ENCODE assay signal across 8 mouse cellular contexts in the genomic region with DNA sequence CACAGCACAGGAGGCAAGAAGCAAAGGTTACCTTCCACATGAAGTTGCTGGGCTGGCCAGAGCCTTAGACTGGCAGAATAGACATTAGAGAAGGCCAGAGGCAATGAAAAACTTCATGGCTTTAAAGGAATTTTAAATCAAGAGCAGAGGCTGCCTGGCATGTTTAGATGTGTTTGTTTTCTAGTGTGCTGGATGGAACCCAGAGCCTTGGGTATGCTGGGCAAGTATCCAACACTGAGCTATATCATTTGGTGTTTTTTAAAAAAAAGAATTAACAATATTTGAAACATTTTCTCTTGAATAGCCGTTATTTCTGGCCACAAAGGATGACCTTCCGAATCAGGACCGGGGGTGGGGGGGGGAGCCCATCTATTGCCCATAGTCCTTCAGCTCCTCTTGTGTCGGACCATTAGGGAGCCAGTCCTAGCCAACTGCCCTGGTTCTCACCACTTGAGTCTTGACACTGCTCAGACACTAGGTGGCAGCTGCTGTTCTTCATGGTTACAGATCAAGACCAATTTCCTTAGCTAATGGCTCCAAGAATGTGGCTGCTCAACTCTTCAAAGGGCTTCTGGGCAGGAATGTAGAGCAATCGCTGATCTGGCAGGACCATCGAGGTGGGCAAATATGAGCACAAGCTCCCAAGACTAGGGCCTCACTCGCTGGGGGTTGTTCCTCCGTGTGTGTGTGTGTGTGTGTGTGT. TPM values are rescaled to one million over a fixed set of nuclear protein-coding genes. Genes with fewer than 3 reads are reported as not detected.
DNase-seq lines count a peak whose midpoint lies in the region; ATAC-seq and TF ChIP-seq lines count a peak whose summit lies in the region.

No protein-coding gene starts in this region.

- no peak overlapping the region for H3K9ac ChIP-seq in hindbrain, embryonic 12.5 days
- 0 out of 2 replicates have a peak overlapping the region, but pooled peaks have one; percentile 43 for H3K9ac ChIP-seq in ES-E14 (ENCODE audit: insufficient read depth, low read depth, low read length, poor library complexity, severe bottlenecking)
- no peak overlapping the region for H3K9ac ChIP-seq in heart, embryonic 16.5 days (ENCODE audit: low read length)

- peak; percentile 40 for DNase-seq in hindbrain, embryonic 10.5 days (ENCODE audit: low spot score)
- peak; percentile 49 for DNase-seq in ES-E14 (ENCODE audit: low read depth, low spot score)
- peak; percentile 81 for DNase-seq in embryo, embryonic 10 days (ENCODE audit: low spot score)
- peak; percentile 71 to 74 for DNase-seq in kidney, postnatal 36 days
- DNase-seq in lung, postnatal 25 days (ENCODE audit: low spot score) = peak; percentile 69
- peak; percentile 64 for DNase-seq in testis, postnatal 10 days (ENCODE audit: low spot score)

- no peaks in the 10 kb centered on the region for H3K27me3 ChIP-seq in hindbrain, embryonic 10.5 days (ENCODE audit: insufficient read depth, poor library complexity, severe bottlenecking)
- no peaks in the 10 kb centered on the region for H3K27me3 ChIP-seq in hindbrain, embryonic 12.5 days
- H3K27me3 ChIP-seq in heart, embryonic 16.5 days (ENCODE audit: control insufficient read depth, insufficient read depth, low read length) = no peaks in the 10 kb centered on the region

- no peak for ATAC-seq in hindbrain, embryonic 12.5 days (ENCODE audit: low FRiP score)
- ATAC-seq in heart, embryonic 16.5 days (replicated peaks; ENCODE audit: extremely low read depth, insufficient read depth, low FRiP score) = peak; percentile 47; the same call in 1 of the 2 replicates

- no peak overlapping the region for H3K4me2 ChIP-seq in hindbrain, embryonic 12.5 days (replicated peaks)
- H3K4me2 ChIP-seq in heart, embryonic 16.5 days (ENCODE audit: low read depth, low read length) = no peak overlapping the region

- H3K9me3 ChIP-seq in hindbrain, embryonic 10.5 days = no peaks in the 10 kb centered on the region
- no peaks in the 10 kb centered on the region for H3K9me3 ChIP-seq in hindbrain, embryonic 12.5 days (replicated peaks)
- H3K9me3 ChIP-seq in ES-E14 (ENCODE audit: control insufficient read depth, insufficient read depth, low read depth, low read length) = no peaks in the 10 kb centered on the region
- H3K9me3 ChIP-seq in heart, embryonic 16.5 days (replicated peaks; ENCODE audit: control insufficient read depth, low read length) = no peaks in the 10 kb centered on the region

- 61% methylated on average over 8 of the region's 8 CpGs for WGBS in hindbrain, embryonic 10.5 days
- 50% methylated on average over 8 of the region's 8 CpGs for WGBS in hindbrain, embryonic 12.5 days
- 40% methylated on average over 8 of the region's 8 CpGs for WGBS in heart, embryonic 16.5 days

- no peak overlapping the region for H3K4me3 ChIP-seq in hindbrain, embryonic 10.5 days
- no peak overlapping the region for H3K4me3 ChIP-seq in hindbrain, embryonic 12.5 days
- H3K4me3 ChIP-seq in ES-E14 (ENCODE audit: insufficient read depth in 1 of 2, low read depth in 1 of 2, low read length in 2 of 2, poor library complexity in 1 of 2, severe bottlenecking in 1 of 2) = no peak overlapping the region
- H3K4me3 ChIP-seq in heart, embryonic 16.5 days (ENCODE audit: low read length) = no peak overlapping the region

- H3K36me3 ChIP-seq in hindbrain, embryonic 10.5 days = peaks cover 40% of the 10 kb centered on the region
- H3K36me3 ChIP-seq in hindbrain, embryonic 12.5 days = peaks cover 26% of the 10 kb centered on the region
- peaks cover 3% of the 10 kb centered on the region; the same call in 1 of the 2 replicates for H3K36me3 ChIP-seq in ES-E14 (ENCODE audit: control insufficient read depth, insufficient read depth, low read length, poor library complexity, severe bottlenecking)
- peaks cover 21% of the 10 kb centered on the region for H3K36me3 ChIP-seq in heart, embryonic 16.5 days (ENCODE audit: control insufficient read depth, insufficient read depth)

- H3K27ac ChIP-seq in hindbrain, embryonic 10.5 days = no peak overlapping the region
- H3K27ac ChIP-seq in hindbrain, embryonic 12.5 days = no peak overlapping the region
- no peak overlapping the region for H3K27ac ChIP-seq in ES-E14 (ENCODE audit: insufficient read depth, low read depth, low read length, poor library complexity, severe bottlenecking)
- H3K27ac ChIP-seq in heart, embryonic 16.5 days (ENCODE audit: low read length) = no peak overlapping the region

- in situ Hi-C loops in ES-E14 (cut with MboI; ENCODE audit: low sequenced_read_pairs in 2 of 2, unreplicated experiment in 2 of 2) = no loop called here

- H3K4me1 ChIP-seq in hindbrain, embryonic 10.5 days (replicated peaks) = peaks cover 10% of the 10 kb centered on the region
- no peaks in the 10 kb centered on the region for H3K4me1 ChIP-seq in hindbrain, embryonic 12.5 days
- H3K4me1 ChIP-seq in ES-E14 (ENCODE audit: control insufficient read depth in 2 of 2, insufficient read depth in 2 of 2, low read length in 2 of 2, poor library complexity in 1 of 2) = no peaks in the 10 kb centered on the region; a peak in 1 of 4 replicates
- H3K4me1 ChIP-seq in heart, embryonic 16.5 days (ENCODE audit: control insufficient read depth, insufficient read depth, low read length) = peaks cover 14% of the 10 kb centered on the region

TF ChIP-seq in ES-E14, 5 proteins besides CTCF, POLR2A, EP300 and RAD21:
- no peak for TF ChIP-seq MAFK (IDR thresholded peaks at IDR 0.05; ENCODE audit: insufficient read depth, low read depth, low read length)
- TF ChIP-seq ZNF384 (IDR thresholded peaks at IDR 0.05; ENCODE audit: low read depth, low read length) = no peak
- TF ChIP-seq ZC3H11A (IDR thresholded peaks at IDR 0.05; ENCODE audit: borderline replicate concordance, low read depth, low read length) = no peak
- no peak for TF ChIP-seq CHD2 (IDR thresholded peaks at IDR 0.05; ENCODE audit: low read depth, low read length)
- no peak for TF ChIP-seq HCFC1 (IDR thresholded peaks at IDR 0.05; ENCODE audit: borderline replicate concordance, insufficient read depth, low read length)

RNA-seq across cellular contexts. Expression of a gene that starts 16.4 kb away (rescaled TPM):
- polyA plus RNA-seq in hindbrain, embryonic 10.5 days (2016; fragmentation: Nextera tagmentation; extraction: Ambion mirVana) = 2.0 and 3.5 TPM in 2 replicates
- polyA plus RNA-seq in hindbrain, embryonic 12.5 days (2016; fragmentation: Nextera tagmentation; extraction: Ambion mirVana) = 3.6 and 3.8 TPM in 2 replicates
- 5.2 and 7.9 TPM in 2 replicates for total RNA-seq in ES-E14 (2012; rRNA removed)
- polyA plus RNA-seq in heart, embryonic 16.5 days (2015; fragmentation: Nextera tagmentation; extraction: Ambion mirVana) = 14.2 and 17.1 TPM in 2 replicates

RNA-seq across cellular contexts. Expression of a gene that starts 45.1 kb away (rescaled TPM):
- 44.5 and 47.0 TPM in 2 replicates for polyA plus RNA-seq in hindbrain, embryonic 10.5 days (2016; fragmentation: Nextera tagmentation; extraction: Ambion mirVana)
- 44.5 and 45.4 TPM in 2 replicates for polyA plus RNA-seq in hindbrain, embryonic 12.5 days (2016; fragmentation: Nextera tagmentation; extraction: Ambion mirVana)
- total RNA-seq in ES-E14 (2012; rRNA removed) = 27.0 and 31.8 TPM in 2 replicates
- 43.6 and 46.2 TPM in 2 replicates for polyA plus RNA-seq in heart, embryonic 16.5 days (2015; fragmentation: Nextera tagmentation; extraction: Ambion mirVana)

RNA-seq across cellular contexts. Expression of a gene that starts 48.2 kb away (rescaled TPM):
- polyA plus RNA-seq in hindbrain, embryonic 10.5 days (2016; fragmentation: Nextera tagmentation; extraction: Ambion mirVana) = 1.2 and 1.6 TPM in 2 replicates
- polyA plus RNA-seq in hindbrain, embryonic 12.5 days (2016; fragmentation: Nextera tagmentation; extraction: Ambion mirVana) = 2.3 and 2.6 TPM in 2 replicates
- 0.13 and 0.21 TPM in 2 replicates for total RNA-seq in ES-E14 (2012; rRNA removed)
- 1.0 and 1.2 TPM in 2 replicates for polyA plus RNA-seq in heart, embryonic 16.5 days (2015; fragmentation: Nextera tagmentation; extraction: Ambion mirVana)

RNA-seq across cellular contexts. Expression of a gene that starts 49.4 kb away (rescaled TPM):
- 0.30 and 0.31 TPM in 2 replicates for polyA plus RNA-seq in hindbrain, embryonic 10.5 days (2016; fragmentation: Nextera tagmentation; extraction: Ambion mirVana)
- 0.52 and 0.77 TPM in 2 replicates for polyA plus RNA-seq in hindbrain, embryonic 12.5 days (2016; fragmentation: Nextera tagmentation; extraction: Ambion mirVana)
- 0.18 and 0.26 TPM in 2 replicates for total RNA-seq in ES-E14 (2012; rRNA removed)
- polyA plus RNA-seq in heart, embryonic 16.5 days (2015; fragmentation: Nextera tagmentation; extraction: Ambion mirVana) = 4.7 and 5.3 TPM in 2 replicates
